15 mouse cellular contexts compared by ENCODE assay signal in genomic region chr2:102694750-102695149, GRCm38 (mm10).
"Had no signal": no experiment of that assay in that cellular context is flagged by ENCODE, and none has a peak within 500 bp of the region (broad histone marks: within the 10 kb centered on the region; RNA-seq: fewer than 3 reads in every experiment).

No protein-coding gene starts in this region.

- H3K4me1 ChIP-seq: megakaryocyte, embryonic 14.5 days; midbrain, embryonic 15.5 days; neural tube, embryonic 12.5 days; stomach, embryonic 15.5 days had no signal

- H3K27ac ChIP-seq: lung, embryonic 15.5 days; macrophage; midbrain, embryonic 13.5 days; midbrain, embryonic 15.5 days; neural tube, embryonic 12.5 days; stomach, embryonic 15.5 days; stomach, postnatal 0 days had no signal

- H3K9ac ChIP-seq: liver, postnatal 0 days; lung, embryonic 15.5 days; midbrain, embryonic 13.5 days; midbrain, embryonic 15.5 days; neural tube, embryonic 12.5 days; stomach, embryonic 15.5 days had no signal

- ATAC-seq: liver, postnatal 0 days; midbrain, embryonic 13.5 days; midbrain, embryonic 15.5 days had no signal

- H3K4me2 ChIP-seq: lung, embryonic 15.5 days; midbrain, embryonic 11.5 days; midbrain, embryonic 13.5 days; midbrain, embryonic 15.5 days; neural tube, embryonic 12.5 days; stomach, embryonic 15.5 days had no signal

- DNase-seq: liver, postnatal 0 days; lung, adult 2 months; lung, postnatal 10 days; right cerebral cortex, postnatal 14 days; thymus, postnatal 14 days; thymus, postnatal 36 days had no signal

- H3K4me3 ChIP-seq: lung, embryonic 15.5 days; megakaryocyte, embryonic 14.5 days; midbrain, embryonic 13.5 days; midbrain, embryonic 15.5 days; neural tube, embryonic 12.5 days; stomach, embryonic 15.5 days had no signal

- H3K36me3 ChIP-seq: lung, embryonic 15.5 days; midbrain, embryonic 13.5 days; midbrain, embryonic 15.5 days; neural tube, embryonic 12.5 days; stomach, embryonic 15.5 days had no signal

- H3K27me3 ChIP-seq: lung, embryonic 15.5 days; midbrain, embryonic 13.5 days; midbrain, embryonic 15.5 days; neural tube, embryonic 12.5 days; stomach, embryonic 15.5 days had no signal

- H3K9me3 ChIP-seq: lung, embryonic 15.5 days; megakaryocyte, embryonic 14.5 days; midbrain, embryonic 13.5 days; midbrain, embryonic 15.5 days; neural tube, embryonic 12.5 days; stomach, embryonic 15.5 days had no signal
